Mouse (Mus musculus) layer of hippocampus, postnatal 10 days (tissue): Measurements from ENCODE around the gene Slc5a1. TPM values are rescaled to one million over a fixed set of nuclear protein-coding genes. Genes with fewer than 3 reads are reported as not detected.

Experiments used
- DNase-seq, 2 experiments: peaks; one replicate each; pipeline ENCODE4 v3.0.0; 2021; ENCODE audit warnings: low spot score in 2 of 2
- total RNA-seq, 2 experiments: library from RNA; stranded (reverse); gene quantifications; 2 replicates each; pipeline ENCODE4 v1.2.3; 2021

Gene Slc5a1
- total RNA-seq, 2 experiments from 2014 or later = 0.20 to 0.23 TPM

GRCm38 (mm10) chr5:33147691-33148090, 43.7 kb downstream of the Slc5a1 start:
- no peak for DNase-seq

- no peak for DNase-seq
These were observed 89.5 kb downstream of the Slc5a1 start for GRCm38 (mm10) chr5:33193567-33193966.

- DNase-seq = no peak
These were observed 91.3 kb downstream of the Slc5a1 start for GRCm38 (mm10) chr5:33195246-33195852.

- DNase-seq = no peak
These were observed 96.1 kb downstream of the Slc5a1 start for GRCm38 (mm10) chr5:33200071-33200470.

GRCm38 (mm10) chr5:33201697-33202096, 97.7 kb downstream of the Slc5a1 start:
- no peak for DNase-seq

- DNase-seq = no peak
These were observed 98.6 kb downstream of the Slc5a1 start for GRCm38 (mm10) chr5:33202516-33203170.

GRCm38 (mm10) chr5:33203171-33203565, 99.1 kb downstream of the Slc5a1 start:
- no peak for DNase-seq

GRCm38 (mm10) chr5:33203691-33204242, 99.7 kb downstream of the Slc5a1 start:
- DNase-seq = peak; percentile 81 to 86

- DNase-seq = no peak
These were observed 100.3 kb downstream of the Slc5a1 start for GRCm38 (mm10) chr5:33204284-33204683.

- no peak for DNase-seq
These were observed 102.3 kb downstream of the Slc5a1 start for GRCm38 (mm10) chr5:33206328-33206727.

- DNase-seq = no peak
These were observed 103.1 kb downstream of the Slc5a1 start for GRCm38 (mm10) chr5:33207136-33207535.

- DNase-seq = no peak
These were observed 104.7 kb downstream of the Slc5a1 start for GRCm38 (mm10) chr5:33208533-33209245.

GRCm38 (mm10) chr5:33210515-33210914, 106.5 kb downstream of the Slc5a1 start:
- DNase-seq = no peak

- DNase-seq = peak in 1 of 2 experiments; percentile 1
These were observed 107.2 kb downstream of the Slc5a1 start for GRCm38 (mm10) chr5:33211254-33211653.

Other genes starting within 250 kb of the Slc5a1 start
- gene Prr14l, start 250.0 kb upstream of the Slc5a1 start, total RNA-seq = 10 to 100 TPM; 44.0 to 44.9 TPM
- 10 to 100 TPM; 47.0 to 60.7 TPM for gene Depdc5, start 240.5 kb upstream of the Slc5a1 start, total RNA-seq
- gene Ywhah, start 85.4 kb upstream of the Slc5a1 start, total RNA-seq = 1,000 to 10,000 TPM; 1,193 to 1,271 TPM
- gene Spon2, start 114.2 kb downstream of the Slc5a1 start, total RNA-seq = under 1 TPM; 0.45 to 0.75 TPM
- gene Ctbp1, start 170.8 kb downstream of the Slc5a1 start, total RNA-seq = 100 to 1,000 TPM; 278 to 287 TPM
- 10 to 100 TPM; 86.7 to 88.9 TPM for gene Maea, start 231.3 kb downstream of the Slc5a1 start, total RNA-seq